Mouse (Mus musculus) liver, embryonic 13.5 days (tissue): ENCODE measurements around the gene Phgr1. TPM values are rescaled to one million over a fixed set of nuclear protein-coding genes. Genes with fewer than 3 reads are reported as not detected.

Source experiments
- ATAC-seq: fragments of 200-750 bp; cut with Nextera tagmentation; 2 replicates; pipeline ENCODE4 v1.8.0; 2017; ENCODE audit warnings: low read depth, mild to moderate bottlenecking, moderate number of reproducible peaks, moderate library complexity
- DNase-seq: peaks from one replicate; pipeline ENCODE4 v3.0.0; 2022
- H3K27ac ChIP-seq: fragments of 300-500 bp; sonication (generic); 2 replicates; pipeline ENCODE4 v1.5.1; 2015; ENCODE audit warnings: moderate library complexity, mild to moderate bottlenecking, inconsistent platforms
- H3K27me3 ChIP-seq: fragments of 300-500 bp; sonication (generic); 2 replicates; pipeline ENCODE4 v1.6.1; 2015; ENCODE audit warnings: mild to moderate bottlenecking, inconsistent platforms
- H3K36me3 ChIP-seq: fragments of 300-500 bp; sonication (generic); 2 replicates; pipeline ENCODE4 v1.6.1; 2015; ENCODE audit warnings: mild to moderate bottlenecking, inconsistent platforms
- H3K4me1 ChIP-seq: fragments of 300-500 bp; sonication (generic); replicated peaks from 2 replicates; pipeline ENCODE4 v1.6.1; 2015; ENCODE audit warnings: inconsistent platforms
- H3K4me2 ChIP-seq: fragments of 300-500 bp; sonication (generic); 2 replicates; pipeline ENCODE4 v1.6.1; 2015; ENCODE audit warnings: inconsistent platforms, mild to moderate bottlenecking, moderate library complexity
- H3K4me3 ChIP-seq: fragments of 300-500 bp; sonication (generic); replicated peaks from 2 replicates; pipeline ENCODE4 v1.5.1; 2015; ENCODE audit warnings: mild to moderate bottlenecking, inconsistent platforms
- H3K9ac ChIP-seq: fragments of 300-500 bp; sonication (generic); 2 replicates; pipeline ENCODE4 v1.6.1; 2015; ENCODE audit warnings: mild to moderate bottlenecking, inconsistent platforms
- H3K9me3 ChIP-seq: fragments of 300-500 bp; sonication (generic); replicated peaks from 2 replicates; pipeline ENCODE4 v1.6.1; 2016; ENCODE audit warnings: inconsistent platforms
- WGBS: fragments of 180-500 bp; shearing (Covaris S2); methylation state at CpG from one replicate; pipeline ENCODE4 v1.1.7; 2015; ENCODE audit not compliant: insufficient replicate concordance; 5-methylcytosine and 5-hydroxymethylcytosine counted together
- polyA plus RNA-seq: library from polyadenylated mRNA; unstranded; fragments of >200 nt; fragmentation: Nextera tagmentation; extraction: Ambion mirVana; gene quantifications from 2 replicates; pipeline ENCODE4 v1.2.1, GENCODE M21; 2015

Gene Phgr1
- polyA plus RNA-seq, 1 experiment from 2014 or later = not detected

DNA sequence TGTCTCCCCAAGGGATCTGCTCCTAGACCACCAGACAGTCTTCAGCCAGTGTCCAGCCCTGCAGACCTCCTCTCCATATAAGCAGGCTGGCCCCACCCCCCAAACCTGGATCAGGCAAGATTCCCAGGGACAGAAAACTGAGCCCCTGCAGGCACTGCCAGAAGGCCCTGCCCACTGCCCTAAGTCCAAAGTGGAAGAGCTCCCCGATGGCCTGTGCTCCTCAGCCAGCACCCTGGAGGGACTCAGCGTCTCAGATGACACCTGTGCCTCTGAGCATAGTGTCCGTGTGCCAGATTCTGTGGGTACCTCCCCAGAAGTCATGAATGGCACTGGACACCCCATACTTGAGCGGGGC, 19.7 kb downstream of the Phgr1 start:
- H3K4me3 ChIP-seq = no peak overlapping the region
- H3K4me1 ChIP-seq = peaks cover 45% of the 10 kb centered on the region
- H3K4me2 ChIP-seq = 0 out of 2 replicates have a peak overlapping the region, but pooled peaks have one; percentile 54
- H3K27ac ChIP-seq = no peak overlapping the region
- ATAC-seq = no peak
- H3K27me3 ChIP-seq = peaks cover 20% of the 10 kb centered on the region
- no peak overlapping the region for H3K9ac ChIP-seq
- no peaks in the 10 kb centered on the region for H3K9me3 ChIP-seq
- WGBS = 76% methylated on average over 4 of the region's 4 CpGs
- no peaks in the 10 kb centered on the region for H3K36me3 ChIP-seq
- DNase-seq = no peak

DNA sequence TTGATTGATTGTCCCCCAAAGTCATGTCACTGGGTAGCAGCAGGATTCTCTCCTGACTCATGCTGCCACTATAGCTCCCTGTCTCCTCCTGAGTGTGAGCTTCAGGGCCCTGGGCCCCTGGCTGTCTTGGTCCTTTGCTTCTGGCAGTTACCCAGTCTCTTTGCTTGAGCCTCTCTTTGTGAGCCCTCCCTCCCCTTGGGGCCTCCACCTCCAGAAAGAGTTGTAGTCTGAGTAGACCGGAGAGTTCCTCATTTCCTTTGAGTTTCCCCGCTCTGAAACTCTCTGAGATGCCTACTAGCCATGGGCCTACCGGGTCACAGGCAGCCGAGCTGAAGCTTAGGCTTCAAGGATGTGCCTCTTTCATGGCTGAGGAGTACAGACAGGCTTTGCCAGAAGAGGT, 21.1 kb downstream of the Phgr1 start:
- Histone ChIP-seq H3K27ac (peak overlapping the region; percentile 40; the same call in 1 of the 2 replicates), H3K36me3 (no peaks in the 10 kb centered on the region), H3K27me3 (peaks cover 20% of the 10 kb centered on the region), H3K4me3 (no peak overlapping the region), H3K4me1 (peaks cover 43% of the 10 kb centered on the region), H3K4me2 (no peak overlapping the region), H3K9ac (peak overlapping the region; percentile 15; the same call in 1 of the 2 replicates), H3K9me3 (0 out of 2 replicates have a peak, but pooled peaks cover 2% of the 10 kb centered on the region)
- WGBS = 46% methylated on average over 4 of the region's 4 CpGs
- DNase-seq = no peak
- no peak for ATAC-seq

GRCm38 (mm10) chr2:118802542-118803118, 30.1 kb downstream of the Phgr1 start:
- DNase-seq = peak; percentile 59
- H3K4me2 ChIP-seq = peak overlapping the region; percentile 72
- peaks cover 64% of the 10 kb centered on the region for H3K4me1 ChIP-seq
- 25% methylated on average over 4 of the region's 4 CpGs for WGBS
- peak overlapping the region; percentile 97 for H3K27ac ChIP-seq
- H3K27me3 ChIP-seq = no peaks in the 10 kb centered on the region
- peak overlapping the region; percentile 72 for H3K9ac ChIP-seq
- 0 out of 2 replicates have a peak, but pooled peaks cover 2% of the 10 kb centered on the region for H3K9me3 ChIP-seq
- no peaks in the 10 kb centered on the region for H3K36me3 ChIP-seq
- ATAC-seq = peak; percentile 90
- peak overlapping the region; percentile 52 for H3K4me3 ChIP-seq

- H3K4me1 ChIP-seq = peaks cover 64% of the 10 kb centered on the region
These were observed 31.9 kb downstream of the Phgr1 start for GRCm38 (mm10) chr2:118804474-118804873.

GRCm38 (mm10) chr2:118805137-118805536, 32.6 kb downstream of the Phgr1 start:
- peak overlapping the region; percentile 34; the same call in 1 of the 2 replicates for H3K4me2 ChIP-seq
- 11% methylated on average over 3 of the region's 3 CpGs for WGBS
- H3K36me3 ChIP-seq = no peaks in the 10 kb centered on the region
- H3K4me3 ChIP-seq = no peak overlapping the region
- H3K27ac ChIP-seq = peak overlapping the region; percentile 97
- no peak for DNase-seq
- H3K9me3 ChIP-seq = no peaks in the 10 kb centered on the region
- peak overlapping the region; percentile 38; the same call in 1 of the 2 replicates for H3K9ac ChIP-seq
- ATAC-seq = peak; percentile 26; the same call in 1 of the 2 replicates
- H3K27me3 ChIP-seq = no peaks in the 10 kb centered on the region
- peaks cover 64% of the 10 kb centered on the region for H3K4me1 ChIP-seq

More at GRCm38 (mm10) chr2:118804474-118804873, 31.9 kb downstream of the Phgr1 start:
- Histone ChIP-seq H3K36me3 (no peaks in the 10 kb centered on the region), H3K9me3 (no peaks in the 10 kb centered on the region), H3K4me2 (peak overlapping the region; percentile 34; the same call in 1 of the 2 replicates), H3K4me3 (no peak overlapping the region), H3K27ac (peak overlapping the region; percentile 97), H3K9ac (0 out of 2 replicates have a peak overlapping the region, but pooled peaks have one; percentile 30), H3K27me3 (no peaks in the 10 kb centered on the region)
- DNase-seq (no peak), ATAC-seq (no peak)
- 26% methylated on average over 2 of the region's 2 CpGs for WGBS

GRCm38 (mm10) chr2:118805756-118806155, 33.2 kb downstream of the Phgr1 start:
- Histone ChIP-seq H3K27ac (peak overlapping the region; percentile 97), H3K4me1 (peaks cover 58% of the 10 kb centered on the region), H3K27me3 (no peaks in the 10 kb centered on the region), H3K9ac (peak overlapping the region; percentile 37; the same call in 1 of the 2 replicates), H3K4me2 (peak overlapping the region; percentile 34), H3K36me3 (no peaks in the 10 kb centered on the region), H3K9me3 (no peaks in the 10 kb centered on the region), H3K4me3 (no peak overlapping the region)
- ATAC-seq = peak; percentile 61
- 18% methylated on average over 3 of the region's 3 CpGs for WGBS
- no peak for DNase-seq

- H3K4me2 ChIP-seq = no peak overlapping the region
- H3K27ac ChIP-seq = peak overlapping the region; percentile 97
- H3K9me3 ChIP-seq = no peaks in the 10 kb centered on the region
- H3K4me1 ChIP-seq = peaks cover 49% of the 10 kb centered on the region
- no peak for ATAC-seq
- no peaks in the 10 kb centered on the region for H3K27me3 ChIP-seq
- WGBS = 54% methylated on average over 4 of the region's 4 CpGs
- H3K9ac ChIP-seq = peak overlapping the region; percentile 3; the same call in 1 of the 2 replicates
- DNase-seq = no peak
- no peak overlapping the region for H3K4me3 ChIP-seq
- no peaks in the 10 kb centered on the region for H3K36me3 ChIP-seq
These were observed 34.3 kb downstream of the Phgr1 start for GRCm38 (mm10) chr2:118806860-118807259.

- no peaks in the 10 kb centered on the region for H3K27me3 ChIP-seq
- WGBS = 59% methylated on average over 2 of the region's 2 CpGs
- ATAC-seq (no peak), DNase-seq (no peak)
- H3K4me2 ChIP-seq = no peak overlapping the region
- H3K36me3 ChIP-seq = peaks cover 8% of the 10 kb centered on the region
- no peak overlapping the region for H3K27ac ChIP-seq
- no peaks in the 10 kb centered on the region for H3K9me3 ChIP-seq
- no peak overlapping the region for H3K4me3 ChIP-seq
- no peak overlapping the region for H3K9ac ChIP-seq
- H3K4me1 ChIP-seq = peaks cover 38% of the 10 kb centered on the region
These were observed 38.3 kb downstream of the Phgr1 start for GRCm38 (mm10) chr2:118810861-118811260.

- ATAC-seq (no peak), DNase-seq (no peak)
- peaks cover 28% of the 10 kb centered on the region for H3K4me1 ChIP-seq
- H3K27me3 ChIP-seq = no peaks in the 10 kb centered on the region
- H3K4me2 ChIP-seq = no peak overlapping the region
- no peak overlapping the region for H3K27ac ChIP-seq
- H3K4me3 ChIP-seq = no peak overlapping the region
- no peaks in the 10 kb centered on the region for H3K9me3 ChIP-seq
- H3K36me3 ChIP-seq = peaks cover 22% of the 10 kb centered on the region
- no peak overlapping the region for H3K9ac ChIP-seq
- 29% methylated on average over 1 of the region's 1 CpGs for WGBS
These were observed 40.2 kb downstream of the Phgr1 start for GRCm38 (mm10) chr2:118812724-118813123.

DNA sequence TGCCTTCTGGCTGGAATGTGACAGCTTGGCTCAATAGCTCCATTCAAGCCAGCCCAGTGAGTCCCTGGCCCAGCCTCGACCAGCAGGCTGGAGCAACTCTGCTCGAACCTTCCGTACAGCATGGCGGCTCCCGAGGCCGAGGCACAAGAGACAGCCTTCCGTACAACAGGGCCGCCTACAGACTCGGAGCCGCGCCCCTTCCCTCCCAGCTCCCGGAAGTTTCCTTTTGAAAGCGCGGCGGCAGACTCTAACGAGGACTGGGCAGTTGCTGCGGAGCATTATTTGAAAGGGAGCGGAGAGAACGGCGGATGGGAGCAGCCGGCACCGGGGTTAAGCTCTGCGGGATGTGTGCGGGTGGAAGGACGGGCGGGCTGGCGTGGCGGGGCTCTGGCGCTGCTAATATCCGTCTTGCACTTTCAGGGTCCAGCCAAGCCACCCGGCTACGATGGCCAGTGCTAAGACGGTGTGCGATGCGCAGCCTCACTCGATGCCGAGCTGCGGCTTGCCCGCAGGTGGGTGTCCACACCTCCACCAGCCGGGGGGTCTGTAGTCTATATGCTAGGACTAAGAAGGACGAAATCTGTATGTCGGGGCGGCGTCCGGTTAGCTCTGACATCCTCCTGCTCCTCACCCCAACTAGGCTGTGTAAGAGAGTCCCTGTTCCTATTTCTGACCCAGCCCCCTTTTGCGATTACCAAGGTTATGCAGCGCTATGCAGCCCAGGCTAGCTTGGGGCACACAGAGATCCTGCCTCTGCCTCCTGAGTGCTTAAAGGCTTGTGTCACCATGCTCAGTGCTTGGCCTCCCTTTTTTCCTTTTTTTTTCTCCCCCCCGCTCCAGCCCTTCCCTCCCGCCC, 41.6 kb downstream of the Phgr1 start, which contains the start of gene Knstrn:
TSS of gene Knstrn (plus strand) at position 23 of the 856 bp plus-strand sequence.
- Histone ChIP-seq H3K4me2 (peak within 1 kb of the TSS; percentile 90), H3K9ac (peak within 1 kb of the TSS; percentile 95), H3K27me3 (no peaks in the 10 kb centered on the region), H3K27ac (peak within 1 kb of the TSS; percentile 91), H3K36me3 (peaks cover 37% of the 10 kb centered on the region), H3K4me3 (peak within 1 kb of the TSS; percentile 89), H3K9me3 (no peaks in the 10 kb centered on the region), H3K4me1 (peaks cover 28% of the 10 kb centered on the region)
- DNase-seq = peak; percentile 86
- WGBS = under 1% methylated on average over 49 of the region's 49 CpGs
- peak; percentile 94 for ATAC-seq

DNA sequence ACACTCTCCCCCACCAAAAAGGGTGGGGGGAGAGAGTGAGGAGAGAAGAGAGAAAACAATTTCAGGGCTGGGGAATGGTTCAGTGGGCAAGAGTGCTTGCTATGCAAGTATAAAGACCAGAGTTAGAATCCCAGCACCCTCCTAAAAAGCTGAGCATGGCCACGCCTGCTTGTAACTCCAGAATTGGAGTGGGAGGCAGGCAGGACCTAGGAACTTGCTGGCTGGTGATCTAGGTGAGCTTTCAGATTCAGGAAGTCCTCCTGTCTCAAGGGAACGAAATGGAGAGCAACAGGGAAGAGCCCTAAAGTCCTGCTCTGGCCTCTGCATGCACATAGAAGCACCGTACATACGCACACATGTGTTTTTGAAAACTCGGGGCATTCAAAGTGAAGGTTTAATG, 50.2 kb downstream of the Phgr1 start:
- peaks cover 88% of the 10 kb centered on the region for H3K36me3 ChIP-seq
- H3K27ac ChIP-seq = no peak overlapping the region
- H3K4me2 ChIP-seq = no peak overlapping the region
- 0 out of 2 replicates have a peak, but pooled peaks cover 3% of the 10 kb centered on the region for H3K4me1 ChIP-seq
- ATAC-seq = no peak
- H3K27me3 ChIP-seq = no peaks in the 10 kb centered on the region
- no peak overlapping the region for H3K4me3 ChIP-seq
- no peak overlapping the region for H3K9ac ChIP-seq
- 0 out of 2 replicates have a peak, but pooled peaks cover 2% of the 10 kb centered on the region for H3K9me3 ChIP-seq
- WGBS = 84% methylated on average over 5 of the region's 5 CpGs
- DNase-seq = no peak
